Mouse (Mus musculus) embryonic facial prominence, embryonic 12.5 days (tissue): ENCODE data around the gene Sorbs1. TPM values are rescaled to one million over a fixed set of nuclear protein-coding genes. Genes with fewer than 3 reads are reported as not detected.

Experiments used
- ATAC-seq: fragments of 200-750 bp; cut with Nextera tagmentation; 2 replicates; pipeline ENCODE4 v1.8.0; 2017; ENCODE audit not compliant: insufficient number of reproducible peaks, insufficient read depth, low FRiP score, low TSS enrichment
- H3K27ac ChIP-seq: fragments of 300-500 bp; sonication (generic); 2 replicates; pipeline ENCODE4 v1.5.1; 2016; ENCODE audit warnings: mild to moderate bottlenecking
- H3K27me3 ChIP-seq: fragments of 300-500 bp; sonication (generic); 2 replicates; pipeline ENCODE4 v1.6.1; 2016; ENCODE audit warnings: mild to moderate bottlenecking, moderate library complexity
- H3K36me3 ChIP-seq: fragments of 300-500 bp; sonication (generic); 2 replicates; pipeline ENCODE4 v1.6.1; 2016; ENCODE audit warnings: mild to moderate bottlenecking
- H3K4me1 ChIP-seq: fragments of 300-500 bp; sonication (generic); 2 replicates; pipeline ENCODE4 v1.6.1; 2016
- H3K4me2 ChIP-seq: fragments of 300-500 bp; sonication (generic); replicated peaks from 2 replicates; pipeline ENCODE4 v1.6.1; 2016; ENCODE audit warnings: mild to moderate bottlenecking, moderate library complexity
- H3K4me3 ChIP-seq: fragments of 300-500 bp; sonication (generic); 2 replicates; pipeline ENCODE4 v1.5.1; 2016; ENCODE audit warnings: mild to moderate bottlenecking
- H3K9ac ChIP-seq: fragments of 300-500 bp; sonication (generic); 2 replicates; pipeline ENCODE4 v1.6.1; 2016; ENCODE audit warnings: mild to moderate bottlenecking, moderate library complexity
- H3K9me3 ChIP-seq: fragments of 300-500 bp; sonication (generic); 2 replicates; pipeline ENCODE4 v1.6.1; 2016; ENCODE audit warnings: mild to moderate bottlenecking, moderate library complexity
- WGBS: fragments of 180-500 bp; shearing (Covaris S2); methylation state at CpG from one replicate; pipeline ENCODE4 v1.1.7; 2016; 5-methylcytosine and 5-hydroxymethylcytosine counted together
- polyA plus RNA-seq: library from polyadenylated mRNA; unstranded; fragments of >200 nt; fragmentation: Nextera tagmentation; extraction: Ambion mirVana; gene quantifications from 2 replicates; pipeline ENCODE4 v1.2.1, GENCODE M21; 2016

The Sorbs1 gene
- polyA plus RNA-seq, 1 experiment from 2014 or later: 42.2 TPM

DNA sequence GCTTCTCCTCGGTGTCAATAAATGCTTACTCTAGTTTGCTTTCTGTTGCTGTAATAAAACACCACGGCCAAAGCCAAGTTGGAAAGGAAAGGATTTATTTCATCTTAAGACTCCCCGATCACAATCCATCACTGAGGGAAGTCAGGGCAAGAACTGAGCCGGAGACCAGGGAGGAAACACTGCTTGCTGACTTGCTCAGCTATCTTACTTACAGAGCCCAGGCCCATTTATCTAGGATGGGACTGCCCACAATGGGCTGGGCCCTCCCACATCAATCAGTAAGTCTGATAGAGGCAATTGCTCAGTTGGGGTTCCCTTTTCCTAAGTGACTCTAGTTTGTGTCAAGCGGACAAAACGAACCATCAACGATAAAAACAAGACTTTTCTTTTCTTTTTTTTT is 29.2 kb upstream of the Sorbs1 start:
- no peak for ATAC-seq

DNA sequence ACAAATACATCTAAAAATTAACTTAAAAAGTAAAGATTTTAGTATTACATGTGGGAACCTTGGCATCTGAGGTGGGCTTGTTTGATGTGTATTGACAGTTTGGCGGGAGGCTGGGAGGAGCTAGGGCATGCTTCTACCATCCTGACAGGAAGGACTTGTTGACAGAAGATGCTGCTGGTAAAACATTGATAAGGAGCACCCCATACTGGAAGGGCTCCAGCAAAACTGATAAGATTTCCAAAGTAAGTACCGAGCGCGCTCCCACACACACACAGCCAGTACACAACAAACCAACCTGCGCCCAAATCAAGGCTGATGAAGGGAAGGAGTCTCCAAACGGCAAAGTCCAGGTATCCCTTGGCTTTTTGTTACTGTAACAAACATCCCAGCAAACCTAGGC is 22.9 kb upstream of the Sorbs1 start:
- no peaks in the 10 kb centered on the region for H3K36me3 ChIP-seq
- no peaks in the 10 kb centered on the region for H3K9me3 ChIP-seq
- H3K27ac ChIP-seq: no peak overlapping the region
- no peaks in the 10 kb centered on the region for H3K27me3 ChIP-seq
- no peak overlapping the region for H3K4me3 ChIP-seq
- 96% methylated on average over 6 of the region's 6 CpGs for WGBS
- no peak overlapping the region for H3K9ac ChIP-seq
- no peak overlapping the region for H3K4me2 ChIP-seq
- no peaks in the 10 kb centered on the region for H3K4me1 ChIP-seq
- ATAC-seq: no peak

More for the DNA sequence above, 29.2 kb upstream of the Sorbs1 start:
- Histone ChIP-seq H3K9ac (no peak overlapping the region), H3K36me3 (no peaks in the 10 kb centered on the region), H3K4me1 (no peaks in the 10 kb centered on the region), H3K4me2 (no peak overlapping the region), H3K27ac (no peak overlapping the region), H3K4me3 (no peak overlapping the region), H3K9me3 (no peaks in the 10 kb centered on the region), H3K27me3 (peaks cover 6% of the 10 kb centered on the region; the same call in 1 of the 2 replicates)
- 87% methylated on average over 7 of the region's 7 CpGs for WGBS

DNA sequence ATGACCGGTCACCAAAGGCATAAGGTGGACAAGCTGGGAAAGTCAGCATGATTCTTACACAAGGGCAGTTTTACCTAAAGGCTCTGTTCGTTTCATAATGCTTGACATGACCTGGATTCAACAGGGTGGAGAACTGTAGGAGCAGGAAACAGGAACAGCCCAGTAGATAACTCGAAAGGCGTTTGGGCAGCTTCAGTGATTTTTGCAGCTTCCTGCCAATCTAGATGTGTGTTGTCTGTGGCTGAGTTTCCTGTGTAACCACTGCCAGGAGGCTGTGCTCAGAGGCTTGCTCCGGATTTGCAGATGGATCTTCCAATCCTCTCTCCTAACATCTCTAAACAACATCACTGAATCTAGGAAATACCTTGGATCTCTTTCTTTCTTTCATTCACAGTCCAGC is 18.9 kb upstream of the Sorbs1 start:
- no peaks in the 10 kb centered on the region for H3K4me1 ChIP-seq
- no peak overlapping the region for H3K4me3 ChIP-seq
- WGBS: 84% methylated on average over 5 of the region's 5 CpGs
- no peak overlapping the region for H3K4me2 ChIP-seq
- no peak overlapping the region for H3K9ac ChIP-seq
- no peak overlapping the region for H3K27ac ChIP-seq
- no peaks in the 10 kb centered on the region for H3K27me3 ChIP-seq
- no peaks in the 10 kb centered on the region for H3K9me3 ChIP-seq
- no peak for ATAC-seq
- no peaks in the 10 kb centered on the region for H3K36me3 ChIP-seq

DNA sequence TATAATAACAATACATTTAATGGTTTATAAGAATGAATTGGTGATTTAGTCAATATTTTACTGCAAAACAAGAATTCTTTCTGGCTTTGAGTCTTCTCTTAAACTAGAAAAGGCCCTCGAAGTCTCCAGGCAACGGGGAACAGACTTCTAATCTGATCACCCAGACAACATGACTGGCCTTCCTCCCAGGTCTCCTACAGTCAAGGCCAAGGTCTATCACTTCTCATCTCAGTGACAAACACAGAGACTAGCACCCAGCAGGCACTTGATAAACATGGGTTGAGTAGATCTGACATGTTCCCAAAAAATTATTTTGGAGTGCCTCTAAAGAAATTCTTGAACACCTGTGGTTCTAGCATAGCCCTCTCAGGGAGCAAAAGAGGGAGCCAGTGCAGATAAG is 16.7 kb upstream of the Sorbs1 start:
- Histone ChIP-seq H3K4me1 (no peaks in the 10 kb centered on the region), H3K9ac (no peak overlapping the region), H3K9me3 (no peaks in the 10 kb centered on the region), H3K36me3 (no peaks in the 10 kb centered on the region), H3K4me2 (no peak overlapping the region), H3K4me3 (no peak overlapping the region), H3K27me3 (no peaks in the 10 kb centered on the region), H3K27ac (no peak overlapping the region)
- no peak for ATAC-seq
- 87% methylated on average over 2 of the region's 2 CpGs for WGBS

DNA sequence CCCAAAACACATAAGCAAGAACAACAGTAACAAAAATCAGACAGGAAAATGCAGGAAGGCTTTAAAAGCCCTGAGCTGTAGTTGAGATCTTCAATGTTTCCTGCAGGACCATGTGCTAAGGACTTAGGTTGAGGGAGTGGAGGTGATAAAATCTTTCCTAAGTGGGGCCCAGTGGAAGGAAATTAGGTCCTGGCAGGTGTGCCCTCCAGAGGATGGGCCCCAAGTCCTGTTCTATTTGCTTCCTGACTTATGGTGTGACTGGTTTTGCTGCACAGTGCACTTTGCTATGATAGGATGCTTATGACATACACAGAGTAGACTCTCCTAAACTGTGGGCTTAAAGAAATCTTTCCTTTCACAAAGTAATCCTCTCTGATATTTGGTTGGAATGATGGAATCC is 14.7 kb upstream of the Sorbs1 start:
- H3K27me3 ChIP-seq: no peaks in the 10 kb centered on the region
- H3K9me3 ChIP-seq: no peaks in the 10 kb centered on the region
- H3K4me1 ChIP-seq: no peaks in the 10 kb centered on the region

DNA sequence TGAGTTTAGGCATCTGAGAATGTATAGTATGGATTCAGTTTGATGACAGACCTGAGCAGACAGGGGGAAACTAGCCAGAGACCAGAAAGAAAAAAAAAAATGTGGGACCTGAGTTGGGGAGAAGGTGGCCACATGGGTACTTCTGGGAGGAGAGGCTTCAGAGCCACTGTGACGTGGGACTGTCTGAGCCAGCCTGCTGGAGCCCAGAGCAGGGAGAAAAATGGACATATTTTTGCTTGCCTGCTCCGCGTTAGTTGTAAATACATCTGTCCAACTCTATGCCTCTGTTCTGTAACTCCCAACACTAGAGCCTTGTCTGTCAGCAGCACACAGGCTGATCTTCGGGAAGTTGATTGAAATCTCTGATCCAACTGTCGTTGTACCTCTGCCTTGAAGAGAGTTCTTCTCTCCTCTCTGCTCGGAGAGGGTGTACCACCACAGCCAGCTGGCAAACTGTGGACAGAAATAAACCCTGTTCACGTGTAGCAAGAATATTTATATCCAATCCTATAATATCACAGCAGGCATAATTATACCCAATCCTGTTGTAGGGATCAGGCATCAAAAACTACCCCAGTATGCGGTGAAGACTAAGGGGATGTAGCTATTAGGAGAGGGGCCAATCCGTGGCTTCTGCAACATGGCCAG is 12.9 kb upstream of the Sorbs1 start:
- no peak overlapping the region for H3K4me2 ChIP-seq
- H3K27me3 ChIP-seq: no peaks in the 10 kb centered on the region
- H3K9me3 ChIP-seq: no peaks in the 10 kb centered on the region
- no peak for ATAC-seq
- H3K4me1 ChIP-seq: no peaks in the 10 kb centered on the region
- no peak overlapping the region for H3K9ac ChIP-seq
- no peak overlapping the region for H3K27ac ChIP-seq
- H3K4me3 ChIP-seq: no peak overlapping the region
- 74% methylated on average over 9 of the region's 9 CpGs for WGBS
- no peaks in the 10 kb centered on the region for H3K36me3 ChIP-seq

More for the DNA sequence above, 14.7 kb upstream of the Sorbs1 start:
- no peaks in the 10 kb centered on the region for H3K36me3 ChIP-seq
- H3K4me2 ChIP-seq: no peak overlapping the region
- ATAC-seq: no peak
- H3K9ac ChIP-seq: no peak overlapping the region
- no peak overlapping the region for H3K4me3 ChIP-seq
- no peak overlapping the region for H3K27ac ChIP-seq

DNA sequence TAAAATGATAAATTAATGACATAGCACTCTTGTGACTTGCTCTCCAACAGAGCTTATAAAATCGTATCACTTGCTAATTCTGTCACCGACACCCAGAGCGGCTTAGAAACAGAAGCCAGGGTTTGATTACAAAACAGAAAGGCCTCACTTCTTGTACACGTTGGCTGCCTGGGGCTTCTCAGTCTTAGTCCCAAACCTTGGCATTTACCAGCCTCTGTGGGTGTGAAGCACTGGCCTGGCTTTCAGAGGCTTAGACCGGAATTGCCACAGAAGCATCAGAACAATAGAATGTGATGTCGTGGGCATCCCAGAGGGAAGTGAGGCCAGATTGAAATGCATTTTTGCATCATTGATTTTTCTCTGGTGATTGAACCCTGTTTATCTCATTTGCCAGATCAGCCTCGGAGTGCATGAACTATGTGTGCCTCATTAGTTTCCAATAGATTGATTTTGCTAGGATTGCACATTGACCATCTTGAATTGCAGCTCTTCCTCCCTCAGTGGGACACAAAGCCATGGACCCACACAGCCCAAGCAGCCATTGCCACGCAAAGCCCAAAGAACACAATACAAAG is 9.9 kb upstream of the Sorbs1 start:
- Histone ChIP-seq H3K4me3 (no peak overlapping the region), H3K9ac (no peak overlapping the region), H3K4me2 (no peak overlapping the region), H3K9me3 (no peaks in the 10 kb centered on the region), H3K27ac (no peak overlapping the region), H3K27me3 (no peaks in the 10 kb centered on the region), H3K4me1 (no peaks in the 10 kb centered on the region), H3K36me3 (no peaks in the 10 kb centered on the region)
- no peak for ATAC-seq
- 71% methylated on average over 8 of the region's 8 CpGs for WGBS

DNA sequence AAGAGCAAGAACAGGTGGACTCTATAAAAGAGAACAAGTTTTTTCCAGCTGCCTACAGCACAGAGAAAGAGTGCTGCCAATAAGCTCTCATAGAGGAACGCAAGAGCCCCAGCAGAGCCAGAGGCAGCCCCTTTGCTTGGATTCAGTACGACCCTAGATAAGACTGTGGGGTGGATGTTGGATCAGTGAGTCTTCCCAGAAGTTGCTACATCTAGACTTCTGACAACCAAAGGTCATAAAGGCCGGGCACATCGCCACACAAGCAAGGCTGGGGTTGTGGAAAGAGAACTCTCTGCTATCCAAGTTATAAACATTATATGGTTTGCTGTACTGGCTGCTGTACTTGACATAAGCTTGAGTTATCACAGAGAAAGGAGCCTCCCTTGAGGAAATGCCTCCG is 6.8 kb upstream of the Sorbs1 start:
- Histone ChIP-seq H3K4me1 (no peaks in the 10 kb centered on the region), H3K4me2 (no peak overlapping the region), H3K36me3 (no peaks in the 10 kb centered on the region), H3K27me3 (no peaks in the 10 kb centered on the region), H3K4me3 (no peak overlapping the region), H3K27ac (no peak overlapping the region), H3K9ac (no peak overlapping the region), H3K9me3 (no peaks in the 10 kb centered on the region)
- ATAC-seq: no peak
- 84% methylated on average over 5 of the region's 5 CpGs for WGBS

DNA sequence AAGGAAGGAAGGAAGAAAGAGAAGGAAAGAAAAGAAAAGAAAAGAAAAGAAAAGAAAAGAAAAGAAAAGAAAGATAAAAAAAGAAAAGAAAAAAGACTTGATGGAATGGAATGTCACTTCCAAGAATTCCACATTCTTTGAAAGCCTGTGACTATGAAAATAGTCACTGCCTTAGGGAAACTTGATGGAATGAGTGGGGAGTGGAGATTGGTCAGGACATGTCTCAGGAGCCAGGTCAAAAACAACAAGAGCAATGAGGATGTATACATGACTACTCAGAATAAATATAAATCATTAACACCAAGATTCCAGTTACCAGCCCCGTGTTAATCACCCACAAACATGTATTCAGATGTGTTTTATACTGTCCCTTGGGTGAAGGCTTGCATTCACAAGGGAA is 5.1 kb upstream of the Sorbs1 start:
- Histone ChIP-seq H3K27ac (no peak overlapping the region), H3K36me3 (no peaks in the 10 kb centered on the region), H3K4me2 (no peak overlapping the region), H3K4me1 (no peaks in the 10 kb centered on the region), H3K9me3 (no peaks in the 10 kb centered on the region), H3K9ac (no peak overlapping the region), H3K27me3 (no peaks in the 10 kb centered on the region), H3K4me3 (no peak overlapping the region)
- no peak for ATAC-seq
- 67% methylated on average over 1 of the region's 1 CpGs for WGBS

DNA sequence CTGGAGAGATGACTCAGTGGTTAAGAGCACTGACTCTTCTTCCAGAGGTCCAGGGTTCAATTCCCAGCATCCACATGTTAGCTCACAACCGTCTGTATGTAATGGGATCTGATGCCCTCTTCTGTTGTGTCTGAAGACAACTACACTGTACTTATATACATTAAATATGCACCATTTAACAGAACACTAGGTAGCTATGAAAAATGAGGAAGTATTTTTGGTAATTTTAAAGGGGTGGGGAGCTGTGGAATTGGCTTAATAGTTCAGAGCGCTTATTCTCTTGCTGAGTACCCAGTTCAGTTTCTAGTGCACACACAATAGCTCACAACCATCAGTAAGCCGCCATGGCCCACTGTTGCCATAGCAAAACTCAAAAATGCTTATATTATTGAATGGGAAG is 2.0 kb upstream of the Sorbs1 start:
- Histone ChIP-seq H3K4me1 (peaks cover 8% of the 10 kb centered on the region; the same call in 1 of the 2 replicates), H3K36me3 (no peaks in the 10 kb centered on the region), H3K9ac (no peak overlapping the region), H3K27me3 (no peaks in the 10 kb centered on the region), H3K27ac (no peak overlapping the region), H3K4me2 (no peak overlapping the region), H3K4me3 (no peak overlapping the region), H3K9me3 (no peaks in the 10 kb centered on the region)
- no peak for ATAC-seq
- 92% methylated on average over 3 of the region's 3 CpGs for WGBS

DNA sequence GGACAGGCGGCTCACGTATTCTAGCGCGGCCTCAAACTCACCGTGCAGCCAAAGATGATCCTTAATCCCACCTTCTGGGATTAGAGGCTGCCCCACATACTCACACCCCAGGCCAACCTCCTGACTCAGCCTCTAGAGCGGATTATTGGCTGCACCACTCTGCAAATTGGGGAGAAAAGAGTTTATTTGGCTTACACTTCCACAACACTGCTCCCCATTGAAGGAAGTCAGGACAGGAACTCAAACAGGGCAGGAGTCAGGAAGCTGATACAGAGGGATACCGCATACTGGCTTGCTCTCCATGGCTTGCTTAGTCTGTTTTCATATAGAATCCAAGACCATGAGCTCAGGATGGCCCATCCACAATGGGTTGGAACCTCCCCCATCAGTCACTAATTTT is 797 bp upstream of the Sorbs1 start:
- whole genome bisulfite sequencing: 79% methylated on average over 7 of the region's 7 CpGs
- ATAC-seq: no peak
- H3K9ac ChIP-seq: no peak overlapping the region
- H3K4me3 ChIP-seq: no peak overlapping the region
- H3K36me3 ChIP-seq: no peaks in the 10 kb centered on the region
- H3K4me1 ChIP-seq: peaks cover 8% of the 10 kb centered on the region; the same call in 1 of the 2 replicates
- H3K9me3 ChIP-seq: no peaks in the 10 kb centered on the region
- no peaks in the 10 kb centered on the region for H3K27me3 ChIP-seq
- no peak overlapping the region for H3K4me2 ChIP-seq
- no peak overlapping the region for H3K27ac ChIP-seq

DNA sequence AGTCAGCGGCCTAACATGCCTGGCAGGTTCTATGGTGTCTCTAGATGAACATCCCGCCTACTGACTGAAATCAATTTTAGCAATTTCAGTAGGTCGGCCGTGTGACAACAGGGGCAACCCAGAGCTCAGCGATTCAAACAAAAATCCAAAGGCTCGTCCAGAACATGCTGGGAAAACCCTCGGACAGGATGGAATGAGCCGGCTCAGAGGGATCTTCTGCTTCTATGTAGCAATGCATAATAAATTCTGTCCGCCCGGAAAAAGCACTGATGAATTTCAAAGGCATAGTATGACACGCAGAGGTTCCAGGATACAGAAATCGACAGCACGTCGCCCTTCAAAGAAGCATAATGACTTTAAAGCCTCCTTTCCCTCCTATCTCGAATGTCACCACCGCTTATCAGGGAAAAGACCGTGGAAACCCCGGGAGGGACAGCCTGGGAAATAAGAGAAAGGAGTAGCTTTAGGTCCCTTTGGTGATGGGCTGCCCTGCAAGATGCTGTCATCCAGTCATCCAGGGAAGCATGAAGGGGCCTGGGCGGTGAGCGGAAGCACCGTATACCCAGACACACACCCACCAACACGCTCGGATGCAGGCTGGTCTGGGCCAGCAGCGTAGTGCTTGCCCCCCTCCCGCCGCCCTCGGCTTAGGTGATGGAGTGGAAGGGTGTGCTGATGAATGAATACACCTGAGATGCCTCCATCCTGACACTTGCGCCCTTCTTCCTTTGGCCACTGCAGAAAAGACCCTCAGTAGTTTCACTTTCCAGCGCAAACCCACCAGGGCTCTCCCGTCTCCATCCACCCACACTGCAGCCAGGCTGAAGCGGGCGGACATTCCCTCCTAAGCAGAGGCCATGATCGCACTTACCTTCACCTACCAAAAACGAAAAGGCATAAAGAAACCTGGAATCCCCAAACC is 818 bp downstream of the Sorbs1 start:
- Histone ChIP-seq H3K4me1 (peaks cover 8% of the 10 kb centered on the region; the same call in 1 of the 2 replicates), H3K9me3 (no peaks in the 10 kb centered on the region), H3K27me3 (no peaks in the 10 kb centered on the region), H3K27ac (peak overlapping the region; percentile 89), H3K36me3 (no peaks in the 10 kb centered on the region), H3K4me3 (peak overlapping the region; percentile 65), H3K4me2 (peak overlapping the region; percentile 78), H3K9ac (peak overlapping the region; percentile 64)
- no peak for ATAC-seq
- 1% methylated on average over 34 of the region's 34 CpGs for WGBS
